Mouse (Mus musculus): ENCODE data around the gene Igdcc3.

DNA sequence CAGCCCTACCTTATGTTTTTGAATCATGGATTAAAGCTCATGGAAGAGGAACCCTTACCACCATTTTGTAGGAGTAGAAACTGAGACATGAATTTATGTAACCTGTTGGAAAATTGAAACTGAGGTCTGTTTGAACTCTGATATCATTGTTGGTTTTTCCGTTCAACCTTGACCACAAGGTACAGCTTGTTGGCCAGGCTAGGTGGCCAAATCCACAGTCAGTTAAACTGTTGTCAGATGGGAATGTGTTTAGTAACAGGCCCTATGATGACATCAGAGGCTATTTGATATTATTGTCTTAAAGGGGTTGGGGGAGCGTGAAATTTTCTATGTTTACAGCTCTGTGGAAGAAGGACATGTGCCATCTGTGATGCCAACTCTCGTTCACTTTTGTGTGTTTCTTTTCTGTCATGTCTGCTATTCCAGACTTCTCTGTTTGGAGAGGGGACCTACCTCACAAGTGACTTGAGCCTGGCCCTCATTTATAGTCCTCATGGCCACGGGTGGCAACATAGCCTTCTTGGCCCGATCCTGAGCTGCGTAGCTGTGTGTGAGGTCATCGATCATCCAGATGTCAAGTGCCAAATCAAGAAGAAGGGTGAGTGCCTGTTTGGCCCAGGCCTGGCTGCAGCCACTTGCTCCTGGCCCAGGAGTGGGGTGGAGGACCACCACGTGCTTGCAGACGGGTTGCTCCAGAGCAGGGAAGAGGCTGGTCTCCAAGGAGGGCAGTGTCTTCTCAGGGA is 92.4 kb downstream of the Igdcc3 start:
- no peak for TF ChIP-seq CTCF (IDR thresholded peaks at IDR 0.05; ENCODE audit: low read depth)
- peak; percentile 86 for TF ChIP-seq EP300 (IDR thresholded peaks at IDR 0.05; ENCODE audit: low read depth)
